Mouse (Mus musculus) embryonic fibroblast, embryonic 13.5 days (primary cell): Measurements from ENCODE around the gene Cc2d2b. TPM values are rescaled to one million over a fixed set of nuclear protein-coding genes. Genes with fewer than 3 reads are reported as not detected.

Experiments used
- H3K27ac ChIP-seq: 2 replicates; pipeline ENCODE4 v1.5.1; 2012; ENCODE audit warnings: low read length, control low read depth, inconsistent platforms; ENCODE audit not compliant: insufficient read depth
- H3K4me1 ChIP-seq: 2 replicates; pipeline ENCODE4 v1.6.1; 2011; ENCODE audit warnings: low read length; ENCODE audit not compliant: control insufficient read depth, insufficient read depth
- H3K4me3 ChIP-seq: 2 replicates; pipeline ENCODE4 v1.5.1; 2011; ENCODE audit warnings: mild to moderate bottlenecking, control low read depth, low read length; ENCODE audit not compliant: insufficient read depth
- CTCF ChIP-seq: IDR thresholded peaks from 2 replicates; pipeline ENCODE4 v1.5.1; 2011; ENCODE audit warnings: mild to moderate bottlenecking, control low read depth, low read length, moderate library complexity, borderline replicate concordance; ENCODE audit not compliant: insufficient read depth
- POLR2A ChIP-seq: IDR thresholded peaks from 2 replicates; pipeline ENCODE4 v1.6.1; 2011; ENCODE audit warnings: low read depth, mild to moderate bottlenecking, control low read depth, low read length, moderate library complexity
- polyA plus RNA-seq: library from polyadenylated mRNA; stranded (reverse); fragments of >200 nt; gene quantifications from 2 replicates; pipeline ENCODE4 v1.2.4, GENCODE M21; 2011; ENCODE audit warnings: low read depth; ENCODE audit not compliant: missing spikeins, insufficient read length

Cc2d2b gene
- polyA plus RNA-seq, 1 experiment = not detected

GRCm38 (mm10) chr19:40811840-40812239 lies 63.3 kb downstream of the Cc2d2b start:
- Histone ChIP-seq H3K4me1 (no peaks in the 10 kb centered on the region), H3K4me3 (no peak overlapping the region), H3K27ac (no peak overlapping the region)
- no peak for TF ChIP-seq CTCF
- no peak for TF ChIP-seq POLR2A

DNA sequence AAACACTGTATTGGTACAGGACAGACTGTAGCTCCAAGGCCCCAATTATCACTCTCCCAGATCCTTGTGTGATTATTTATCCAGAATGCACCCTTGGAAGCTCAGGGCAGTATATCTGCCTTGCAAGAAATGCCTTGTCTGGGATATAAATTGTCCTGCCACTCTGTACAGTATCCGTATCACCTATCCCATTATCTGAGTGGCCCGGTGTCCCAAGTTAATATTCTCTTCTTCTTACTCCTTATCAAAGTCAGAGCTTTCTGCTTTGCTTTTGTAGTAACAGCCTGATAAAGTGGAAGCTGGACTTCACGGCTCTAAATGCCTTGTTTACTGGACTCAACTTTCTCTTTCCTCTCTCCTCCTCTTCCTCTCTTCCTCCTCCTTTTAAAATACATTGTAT lies 64.2 kb downstream of the Cc2d2b start:
- Histone ChIP-seq H3K4me1 (no peaks in the 10 kb centered on the region), H3K4me3 (no peak overlapping the region), H3K27ac (no peak overlapping the region)
- TF ChIP-seq POLR2A = no peak
- TF ChIP-seq CTCF = no peak

GRCm38 (mm10) chr19:40813385-40813784 lies 64.8 kb downstream of the Cc2d2b start:
- Histone ChIP-seq H3K4me3 (no peak overlapping the region), H3K27ac (no peak overlapping the region), H3K4me1 (no peaks in the 10 kb centered on the region)
- TF ChIP-seq CTCF (no peak), POLR2A (no peak)

DNA sequence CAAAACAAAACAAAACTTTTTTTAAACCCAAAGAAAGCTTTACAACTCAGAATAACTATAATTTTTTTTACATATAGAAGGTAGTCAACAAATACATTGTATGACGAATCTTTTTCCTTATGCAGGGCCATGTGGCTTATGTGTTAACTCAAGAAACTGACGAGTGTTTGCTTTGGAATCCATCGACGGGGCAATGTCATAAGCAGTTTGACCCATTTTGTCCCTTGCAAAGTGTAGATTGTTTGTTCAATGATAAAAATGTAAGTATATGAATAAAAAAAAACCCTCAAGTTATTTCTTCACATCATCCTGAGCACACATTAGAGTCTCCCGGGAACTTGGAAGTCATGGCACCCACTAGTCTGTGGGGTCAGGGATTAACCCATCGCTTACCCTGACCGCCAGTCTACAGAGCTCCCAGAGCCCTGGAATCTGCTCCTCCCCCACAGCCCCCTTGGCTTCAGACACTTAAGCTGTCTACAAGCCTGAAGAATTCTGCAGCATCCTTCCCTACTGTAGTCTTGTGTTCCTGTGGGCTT lies 67.2 kb downstream of the Cc2d2b start:
- Histone ChIP-seq H3K27ac (no peak overlapping the region), H3K4me3 (no peak overlapping the region), H3K4me1 (no peaks in the 10 kb centered on the region)
- no peak for TF ChIP-seq CTCF

DNA sequence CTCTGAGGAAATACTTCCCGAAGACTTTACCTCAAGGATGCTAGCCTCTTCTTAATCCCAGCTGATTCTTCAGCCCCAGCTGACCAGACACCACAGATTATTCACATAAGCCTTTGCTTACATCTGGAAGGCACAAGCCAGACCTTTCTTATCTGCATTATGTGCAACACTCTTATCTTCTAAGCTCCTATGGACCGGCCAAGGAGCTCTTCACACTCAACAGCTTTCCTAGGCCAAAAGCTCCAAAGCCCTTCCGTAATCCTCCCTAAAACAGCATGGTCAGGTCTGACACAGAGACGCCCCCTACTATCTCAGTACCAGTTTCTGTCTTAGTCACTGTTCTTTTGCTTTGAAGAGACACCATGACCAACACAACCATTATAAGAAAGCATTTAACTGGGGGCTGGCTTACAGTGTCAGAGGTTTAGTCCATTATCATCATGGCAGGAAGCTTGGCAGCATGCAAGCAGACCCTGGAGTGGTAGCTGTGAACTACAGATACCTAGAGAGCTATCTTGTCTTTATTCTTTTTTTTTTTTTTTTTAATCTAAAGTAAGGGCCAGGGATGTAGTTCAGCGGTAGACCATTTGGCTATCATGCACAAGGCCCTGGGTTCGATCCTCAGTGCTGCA lies 69.5 kb downstream of the Cc2d2b start:
- Histone ChIP-seq H3K4me3 (no peak overlapping the region), H3K27ac (no peak overlapping the region), H3K4me1 (no peaks in the 10 kb centered on the region)
- no peak for TF ChIP-seq POLR2A
- TF ChIP-seq CTCF = no peak

GRCm38 (mm10) chr19:40818764-40819163 lies 70.2 kb downstream of the Cc2d2b start:
- no peak overlapping the region for H3K4me3 ChIP-seq
- no peaks in the 10 kb centered on the region for H3K4me1 ChIP-seq
- TF ChIP-seq CTCF (no peak), POLR2A (no peak)
- H3K27ac ChIP-seq = no peak overlapping the region

- H3K27ac ChIP-seq = no peak overlapping the region
- TF ChIP-seq POLR2A (no peak), CTCF (no peak)
- H3K4me1 ChIP-seq = no peaks in the 10 kb centered on the region
- no peak overlapping the region for H3K4me3 ChIP-seq
These were observed 72.8 kb downstream of the Cc2d2b start for GRCm38 (mm10) chr19:40821306-40821825.

DNA sequence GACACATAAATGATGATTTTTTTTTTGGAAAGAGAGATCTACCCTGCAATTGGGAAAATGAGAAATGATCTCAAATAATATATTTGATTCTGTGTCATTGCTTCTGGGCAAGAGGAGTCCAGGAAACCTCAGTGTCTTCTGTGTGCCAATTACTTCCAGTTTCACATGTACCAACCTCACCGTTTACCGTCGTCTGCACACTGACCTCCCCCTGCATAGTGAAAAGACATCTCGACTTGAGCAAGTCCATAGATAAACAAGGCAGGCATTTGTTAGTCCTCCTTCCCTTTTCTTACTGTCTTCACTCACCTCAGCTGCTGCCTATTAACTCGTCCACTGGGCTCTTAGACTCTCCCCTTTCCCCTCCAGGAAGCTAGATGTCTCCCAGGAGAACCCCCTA lies 77.1 kb downstream of the Cc2d2b start:
- no peaks in the 10 kb centered on the region for H3K4me1 ChIP-seq
- TF ChIP-seq POLR2A = no peak
- no peak for TF ChIP-seq CTCF
- H3K27ac ChIP-seq = no peak overlapping the region

GRCm38 (mm10) chr19:40826735-40827134 lies 78.2 kb downstream of the Cc2d2b start:
- no peaks in the 10 kb centered on the region for H3K4me1 ChIP-seq
- no peak for TF ChIP-seq POLR2A
- no peak for TF ChIP-seq CTCF
- no peak overlapping the region for H3K27ac ChIP-seq
- no peak overlapping the region for H3K4me3 ChIP-seq

More for the DNA sequence above, 77.1 kb downstream of the Cc2d2b start:
- H3K4me3 ChIP-seq = no peak overlapping the region

DNA sequence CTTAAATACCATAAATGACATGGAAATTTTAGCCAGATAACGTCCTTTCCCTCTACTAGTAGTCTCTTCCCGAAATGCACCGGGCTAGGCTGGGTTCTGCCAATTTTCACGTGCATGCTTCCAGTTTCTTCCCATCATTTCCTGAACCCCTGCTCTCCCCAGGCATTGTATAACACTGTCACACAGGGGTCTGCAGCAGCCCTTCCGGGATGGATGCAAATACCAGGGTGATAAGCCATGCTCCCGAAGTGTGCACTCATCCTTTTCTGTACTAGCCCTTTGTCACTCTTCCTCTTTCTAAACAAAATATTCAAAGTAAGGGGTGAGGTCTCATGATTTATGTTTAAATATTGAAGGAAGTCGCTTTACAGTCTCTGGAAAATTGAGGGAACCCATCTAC lies 81.6 kb downstream of the Cc2d2b start:
- peaks cover 6% of the 10 kb centered on the region for H3K4me1 ChIP-seq
- TF ChIP-seq POLR2A (no peak), CTCF (no peak)
- H3K4me3 ChIP-seq = peak overlapping the region; percentile 77; the same call in 1 of the 2 replicates
- no peak overlapping the region for H3K27ac ChIP-seq
